ENCODE assay signal across 8 mouse cellular contexts in genomic region chr2:61655046-61655381, GRCm38 (mm10). TPM values are rescaled to one million over a fixed set of nuclear protein-coding genes. Genes with fewer than 3 reads are reported as not detected.
DNase-seq lines count a peak whose midpoint lies in the region; ATAC-seq and TF ChIP-seq lines count a peak whose summit lies in the region.

No protein-coding gene starts in this region.

- H3K36me3 ChIP-seq in heart, embryonic 14.5 days (ENCODE audit: control insufficient read depth, insufficient read depth, low read length), result peaks cover 6% of the 10 kb centered on the region
- H3K36me3 ChIP-seq in midbrain, embryonic 10.5 days, result peaks cover 2% of the 10 kb centered on the region; the same call in 1 of the 2 replicates

- no peak for ATAC-seq in heart, embryonic 14.5 days (ENCODE audit: insufficient number of reproducible peaks, insufficient read depth, low FRiP score, low read depth)
- ATAC-seq in granulocyte monocyte progenitor cell, adult 5-6 weeks (replicated peaks; ENCODE audit: poor library complexity, severe bottlenecking), result 0 out of 2 replicates have a peak, but pooled peaks have one; percentile 8
- no peak for ATAC-seq in inflammation-experienced regulatory T-cells, adult 6 months

- TF ChIP-seq CTCF in bone marrow, adult 2 months (IDR thresholded peaks at IDR 0.05; ENCODE audit: control insufficient read depth, insufficient read depth, low read length), result no peak

- intact Hi-C loops in left cerebral cortex, postnatal 14 days (cut with DNase I), result loop anchor here (2.0 to 5.0 kb wide), 2 partner anchors 150 to 807 kb away; no protein-coding TSS in a partner anchor

- peak overlapping the region; percentile 61 to 70 for H3K4me3 ChIP-seq in heart, embryonic 14.5 days (ENCODE audit: control insufficient read depth in 1 of 2, insufficient read depth in 1 of 2, low read depth in 1 of 2, low read length in 2 of 2)
- no peak overlapping the region for H3K4me3 ChIP-seq in bone marrow, adult 2 months (replicated peaks; ENCODE audit: control insufficient read depth, low read depth, low read length)
- H3K4me3 ChIP-seq in midbrain, embryonic 10.5 days, result peak overlapping the region; percentile 67

- H3K9me3 ChIP-seq in heart, embryonic 14.5 days (ENCODE audit: control insufficient read depth, low read length), result no peaks in the 10 kb centered on the region
- no peaks in the 10 kb centered on the region for H3K9me3 ChIP-seq in midbrain, embryonic 10.5 days (replicated peaks)

- peak overlapping the region; percentile 98 for H3K4me2 ChIP-seq in heart, embryonic 14.5 days (ENCODE audit: low read length)

- H3K27me3 ChIP-seq in heart, embryonic 14.5 days (ENCODE audit: control insufficient read depth, insufficient read depth, low read length), result peaks cover 7% of the 10 kb centered on the region; the same call in 1 of the 2 replicates
- H3K27me3 ChIP-seq in midbrain, embryonic 10.5 days (ENCODE audit: low read depth, poor library complexity, severe bottlenecking), result peaks cover 42% of the 10 kb centered on the region

- DNase-seq in heart, postnatal 4 days, result no peak
- no peak for DNase-seq in midbrain, embryonic 10.5 days (ENCODE audit: low spot score)
- no peak for DNase-seq in left cerebral cortex, adult 11 months (ENCODE audit: low spot score)
- no peak for DNase-seq in left cerebral cortex, postnatal 14 days (ENCODE audit: low spot score in 2 of 2)

- peaks cover 4 to 9% of the 10 kb centered on the region in 2 experiments; a peak in 2 of 4 replicates for H3K4me1 ChIP-seq in heart, embryonic 14.5 days (ENCODE audit: control insufficient read depth in 2 of 2, insufficient read depth in 2 of 2, low read length in 2 of 2)
- H3K4me1 ChIP-seq in bone marrow, adult 2 months (ENCODE audit: control insufficient read depth, insufficient read depth, low read length), result no peaks in the 10 kb centered on the region
- peaks cover 23% of the 10 kb centered on the region for H3K4me1 ChIP-seq in midbrain, embryonic 10.5 days

- no peak overlapping the region for H3K27ac ChIP-seq in heart, embryonic 14.5 days (replicated peaks in 1 of 2; ENCODE audit: control insufficient read depth in 1 of 2, insufficient read depth in 1 of 2, low read depth in 2 of 2, low read length in 2 of 2)
- peak overlapping the region; percentile 27; the same call in 1 of the 2 replicates for H3K27ac ChIP-seq in bone marrow, adult 2 months (ENCODE audit: control insufficient read depth, insufficient read depth, low read depth, low read length, poor library complexity)
- 0 out of 2 replicates have a peak overlapping the region, but pooled peaks have one; percentile 89 for H3K27ac ChIP-seq in midbrain, embryonic 10.5 days (replicated peaks)

- 11% methylated on average over 12 of the region's 12 CpGs for WGBS in heart, embryonic 14.5 days
- 78% methylated on average over 12 of the region's 12 CpGs for WGBS in bone marrow, adult 2 months
- WGBS in midbrain, embryonic 10.5 days, result 3% methylated on average over 12 of the region's 12 CpGs

- no peak for TF ChIP-seq POLR2A in bone marrow, adult 2 months (IDR thresholded peaks at IDR 0.05; ENCODE audit: borderline replicate concordance, control insufficient read depth, low read depth, low read length)

- peak overlapping the region; percentile 77 for H3K9ac ChIP-seq in heart, embryonic 14.5 days (ENCODE audit: low read length)

RNA-seq across cellular contexts. Expression of gene Psmd14, which starts 56.5 kb away (rescaled TPM):
- polyA plus RNA-seq in heart, embryonic 14.5 days (2014; fragmentation: Nextera tagmentation; extraction: Ambion mirVana), result 128 and 134 TPM in 2 replicates
- total RNA-seq in heart, postnatal 4 days (2021), result 10 to 100 TPM; 88.7 to 90.8 TPM
- 43.3 and 70.8 TPM in 2 replicates for polyA plus RNA-seq in bone marrow, adult 2 months (2011; ENCODE audit: insufficient read depth, insufficient read length, low replicate concordance, missing spikeins)
- 149 and 152 TPM in 2 replicates for total RNA-seq in granulocyte monocyte progenitor cell, adult 5-6 weeks (2014; fragmentation: Nextera tagmentation)
- 214 TPM in 2 replicates for total RNA-seq in granulocyte monocyte progenitor cell, adult 5-6 weeks (2017)
- polyA plus RNA-seq in midbrain, embryonic 10.5 days (2016; fragmentation: Nextera tagmentation; extraction: Ambion mirVana), result 259 and 271 TPM in 2 replicates
- polyA plus RNA-seq in inflammation-experienced regulatory T-cells, adult 6 months (2017; shearing (Covaris generic)), result 100 to 1,000 TPM; 202 to 261 (median 206) TPM
- total RNA-seq in left cerebral cortex, postnatal 14 days (2021), result 100 to 1,000 TPM; 102 to 108 TPM

Comparison
In these comparisons a context has a peak if more than half of its experiments do, and no peak if none do; other contexts are left out.
1. H3K27ac ChIP-seq: peak in bone marrow, adult 2 months (single experiment) and midbrain, embryonic 10.5 days (single experiment); none in heart, embryonic 14.5 days (0 of 2).